Mouse (Mus musculus) brown adipose tissue, adult 24 weeks (tissue): ENCODE measurements around the gene Nup205. TPM values are rescaled to one million over a fixed set of nuclear protein-coding genes. Genes with fewer than 3 reads are reported as not detected.

Experiments used
- H3K27ac ChIP-seq: fragments of 200-500 bp; replicated peaks from 2 replicates; pipeline ENCODE4 v1.5.1; 2012; ENCODE audit warnings: low read depth, mild to moderate bottlenecking, low read length
- H3K4me1 ChIP-seq: fragments of 200-500 bp; 2 replicates; pipeline ENCODE4 v1.6.1; 2012; ENCODE audit warnings: low read length, mixed read lengths; ENCODE audit not compliant: control insufficient read depth, insufficient read depth, insufficient read length
- H3K4me3 ChIP-seq: fragments of 200-500 bp; 2 replicates; pipeline ENCODE4 v1.5.1; 2012; ENCODE audit warnings: low read depth, mild to moderate bottlenecking, low read length, moderate library complexity; ENCODE audit not compliant: insufficient read depth
- polyA plus RNA-seq: library from polyadenylated mRNA; stranded (reverse); fragments of >200 nt; gene quantifications from 2 replicates; pipeline ENCODE4 v1.2.4, GENCODE M21; 2012; ENCODE audit not compliant: missing spikeins, insufficient read depth, insufficient read length

Nup205 gene
- polyA plus RNA-seq, 1 experiment = 13.7 TPM

- no peak overlapping the region for H3K4me3 ChIP-seq
- H3K4me1 ChIP-seq = peaks cover 21% of the 10 kb centered on the region
- H3K27ac ChIP-seq = no peak overlapping the region
Measured at GRCm38 (mm10) chr6:35257626-35258190, 80.5 kb downstream of the Nup205 start.

DNA sequence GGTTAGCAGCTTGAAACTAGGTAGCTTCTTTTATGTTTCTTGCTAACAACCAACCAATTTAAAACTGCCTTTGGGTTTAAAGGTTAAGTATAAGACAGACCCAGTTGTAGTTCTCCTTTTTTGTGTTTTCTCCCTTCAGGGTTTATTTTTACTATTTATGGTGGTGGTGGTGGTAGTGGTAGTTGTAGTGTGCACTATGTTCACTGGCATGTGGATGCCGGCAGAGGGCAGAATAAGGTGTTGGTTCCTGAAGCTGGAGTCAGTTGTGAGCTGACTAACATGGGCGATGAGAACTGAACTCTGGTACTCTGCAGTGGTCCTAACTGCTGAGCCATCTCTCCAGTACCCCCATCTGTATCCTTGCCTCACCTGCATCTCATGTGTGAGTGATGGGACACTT, 81.7 kb downstream of the Nup205 start:
- Histone ChIP-seq H3K4me3 (no peak overlapping the region), H3K4me1 (peaks cover 17% of the 10 kb centered on the region), H3K27ac (no peak overlapping the region)

DNA sequence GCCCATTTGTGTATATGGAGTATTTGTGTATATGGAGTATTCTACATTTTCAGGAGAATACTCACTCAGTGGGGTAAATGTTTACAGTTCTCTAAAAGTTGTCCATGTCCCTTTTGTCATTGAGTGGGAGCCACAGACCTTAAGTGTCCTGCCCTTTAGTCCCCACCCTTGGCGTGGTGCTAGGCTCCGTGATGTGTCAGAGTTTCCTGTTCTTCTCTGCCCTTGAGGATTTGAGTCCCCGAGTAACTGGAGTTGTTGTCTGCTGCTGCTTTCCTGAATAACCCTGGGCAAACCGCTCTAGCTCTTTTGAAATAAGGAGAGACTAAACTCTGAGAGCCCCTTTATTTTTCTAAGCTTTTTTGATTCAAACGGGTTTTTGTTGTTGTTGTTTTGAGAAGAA, 82.3 kb downstream of the Nup205 start:
- no peak overlapping the region for H3K4me3 ChIP-seq
- H3K27ac ChIP-seq = 0 out of 2 replicates have a peak overlapping the region, but pooled peaks have one; percentile 20
- peaks cover 15% of the 10 kb centered on the region for H3K4me1 ChIP-seq

GRCm38 (mm10) chr6:35260531-35260930, 83.3 kb downstream of the Nup205 start:
- no peak overlapping the region for H3K27ac ChIP-seq
- H3K4me3 ChIP-seq = no peak overlapping the region
- H3K4me1 ChIP-seq = peaks cover 7% of the 10 kb centered on the region; the same call in 1 of the 2 replicates

DNA sequence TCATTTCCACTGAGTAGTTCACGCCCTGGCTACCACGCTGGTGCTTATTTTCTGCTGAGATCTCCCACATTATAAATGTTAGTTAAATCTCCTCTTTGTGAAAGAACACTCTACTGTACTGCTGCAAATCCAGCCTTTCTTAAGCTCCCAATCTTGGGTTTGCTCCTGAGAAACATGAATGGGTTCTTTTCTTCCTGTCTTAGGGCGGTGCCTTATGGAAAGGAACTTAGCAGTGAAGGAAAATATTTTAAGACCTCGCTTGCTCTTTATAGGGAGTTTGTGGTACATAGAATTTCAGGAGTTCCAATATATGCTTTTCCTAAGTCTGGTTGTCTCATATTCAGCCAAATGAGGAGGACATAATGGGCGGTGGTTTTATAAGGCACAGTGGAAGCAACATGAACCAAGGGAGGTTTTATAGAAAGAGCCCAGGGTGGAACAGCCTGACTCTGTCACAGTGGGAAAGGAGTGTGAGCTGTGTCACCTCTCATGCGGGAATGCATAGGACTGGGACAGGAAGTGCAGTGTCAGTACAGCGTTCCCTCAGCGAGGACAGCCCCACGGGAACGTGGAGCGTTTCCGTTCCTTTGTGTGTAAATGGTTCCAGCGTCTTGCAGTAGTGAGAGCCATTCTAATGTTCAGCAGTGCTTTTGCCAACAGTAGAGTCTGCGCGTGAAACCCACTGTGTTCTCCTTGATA, 88.5 kb downstream of the Nup205 start:
- no peak overlapping the region for H3K4me3 ChIP-seq
- no peak overlapping the region for H3K27ac ChIP-seq
- H3K4me1 ChIP-seq = peaks cover 3% of the 10 kb centered on the region; the same call in 1 of the 2 replicates

- no peak overlapping the region for H3K27ac ChIP-seq
- peaks cover 3% of the 10 kb centered on the region; the same call in 1 of the 2 replicates for H3K4me1 ChIP-seq
- H3K4me3 ChIP-seq = no peak overlapping the region
Measured at GRCm38 (mm10) chr6:35268711-35269110, 91.5 kb downstream of the Nup205 start.

DNA sequence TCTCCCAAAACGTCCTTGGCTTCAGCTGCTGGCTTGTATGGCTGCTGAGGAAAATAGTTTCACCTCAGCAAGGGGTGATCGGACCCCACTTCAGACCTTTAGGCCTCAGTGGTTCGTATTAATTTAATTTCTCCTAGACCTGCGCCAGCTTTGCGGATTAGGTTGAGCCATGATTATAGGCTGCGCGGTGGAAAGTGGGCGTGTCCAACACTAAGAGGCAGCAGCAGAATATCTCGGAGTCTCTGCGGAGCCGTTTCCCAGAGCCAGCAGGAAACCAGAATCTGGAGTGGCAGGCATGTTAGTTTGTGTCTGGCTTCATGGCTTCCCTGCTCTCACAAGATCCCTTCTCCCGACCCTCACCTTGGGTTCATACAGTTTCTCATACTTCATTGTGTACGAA, 92.4 kb downstream of the Nup205 start:
- Histone ChIP-seq H3K4me1 (peaks cover 3% of the 10 kb centered on the region; the same call in 1 of the 2 replicates), H3K4me3 (no peak overlapping the region)

GRCm38 (mm10) chr6:35271094-35271855, 94.1 kb downstream of the Nup205 start:
- H3K27ac ChIP-seq = no peak overlapping the region
- H3K4me3 ChIP-seq = no peak overlapping the region
- H3K4me1 ChIP-seq = peaks cover under 1% of the 10 kb centered on the region; the same call in 1 of the 2 replicates

More for the DNA sequence above, 92.4 kb downstream of the Nup205 start:
- no peak overlapping the region for H3K27ac ChIP-seq

DNA sequence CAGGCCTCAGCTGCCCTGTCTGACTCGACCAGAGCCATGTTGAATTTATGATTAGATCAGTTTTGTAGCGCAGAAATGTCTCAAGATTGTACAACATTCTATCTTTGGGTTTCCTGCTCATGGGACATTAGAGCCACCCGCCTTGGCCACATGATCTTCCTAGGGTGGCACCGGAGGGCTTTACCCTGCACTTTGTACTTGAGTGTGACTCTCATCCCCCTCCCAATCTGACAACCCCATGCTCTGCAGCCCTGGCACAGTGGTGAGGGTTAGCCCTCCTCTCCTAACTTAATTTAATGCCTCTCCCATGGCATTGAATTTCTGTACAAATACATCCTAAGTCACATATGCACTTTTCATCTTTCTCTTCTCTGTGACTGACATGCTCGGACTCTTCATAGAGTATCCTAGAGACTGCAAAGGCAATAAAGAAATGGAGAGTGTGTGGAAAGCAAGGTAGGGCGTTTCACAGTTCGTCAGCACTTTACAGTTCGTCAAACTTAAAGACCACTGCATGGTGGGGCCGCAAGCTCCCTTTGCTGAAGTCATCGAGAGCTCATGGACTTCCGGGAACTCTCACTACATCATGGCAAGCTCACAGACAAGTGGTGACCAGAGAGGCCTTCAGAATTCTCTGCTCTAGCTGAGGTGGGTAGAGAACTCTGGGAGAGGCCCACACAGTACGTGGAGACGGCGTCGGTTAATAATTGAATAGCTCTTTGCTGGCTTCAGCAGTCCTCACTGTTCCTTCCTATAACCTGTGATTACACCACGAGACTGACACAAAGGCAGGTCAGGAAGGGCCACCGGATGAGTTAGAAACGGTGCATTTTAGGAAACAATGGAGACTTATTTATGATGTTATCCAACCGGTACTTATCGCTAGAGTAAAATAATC, 94.9 kb downstream of the Nup205 start:
- H3K27ac ChIP-seq = no peak overlapping the region
- no peaks in the 10 kb centered on the region for H3K4me1 ChIP-seq
- no peak overlapping the region for H3K4me3 ChIP-seq

DNA sequence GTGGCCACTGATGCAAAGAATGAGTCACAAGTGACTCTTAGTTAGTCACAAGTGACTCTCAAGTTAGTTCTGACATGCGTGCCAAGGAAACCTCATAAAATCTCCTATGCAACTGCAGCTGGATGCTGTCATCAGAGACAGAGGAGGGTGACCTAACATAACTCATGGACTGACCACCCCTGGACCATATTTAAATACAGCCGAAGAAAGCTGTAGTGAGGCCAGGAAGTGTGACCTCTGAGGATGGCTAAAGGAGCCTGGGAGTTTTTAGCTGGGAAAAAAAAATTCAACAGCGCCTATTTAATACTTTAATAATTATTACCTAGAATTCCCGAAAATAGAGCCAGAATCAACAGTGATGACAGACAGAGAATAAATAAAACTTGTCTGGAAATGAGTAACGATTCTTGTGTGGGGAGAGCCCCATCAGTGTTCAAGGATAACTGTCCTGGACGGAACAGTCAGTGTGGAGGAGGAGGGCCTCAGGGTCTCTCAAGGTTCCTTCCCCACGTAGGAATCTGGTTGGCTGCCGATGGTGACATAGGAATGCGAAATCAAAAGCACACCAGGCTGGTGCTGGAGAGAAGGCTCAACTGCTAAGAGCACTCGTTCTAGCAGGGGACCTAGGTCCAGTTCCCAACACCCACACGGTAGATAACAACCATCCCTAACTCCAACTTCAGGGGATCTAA, 96.3 kb downstream of the Nup205 start:
- no peak overlapping the region for H3K4me3 ChIP-seq
- no peak overlapping the region for H3K27ac ChIP-seq

DNA sequence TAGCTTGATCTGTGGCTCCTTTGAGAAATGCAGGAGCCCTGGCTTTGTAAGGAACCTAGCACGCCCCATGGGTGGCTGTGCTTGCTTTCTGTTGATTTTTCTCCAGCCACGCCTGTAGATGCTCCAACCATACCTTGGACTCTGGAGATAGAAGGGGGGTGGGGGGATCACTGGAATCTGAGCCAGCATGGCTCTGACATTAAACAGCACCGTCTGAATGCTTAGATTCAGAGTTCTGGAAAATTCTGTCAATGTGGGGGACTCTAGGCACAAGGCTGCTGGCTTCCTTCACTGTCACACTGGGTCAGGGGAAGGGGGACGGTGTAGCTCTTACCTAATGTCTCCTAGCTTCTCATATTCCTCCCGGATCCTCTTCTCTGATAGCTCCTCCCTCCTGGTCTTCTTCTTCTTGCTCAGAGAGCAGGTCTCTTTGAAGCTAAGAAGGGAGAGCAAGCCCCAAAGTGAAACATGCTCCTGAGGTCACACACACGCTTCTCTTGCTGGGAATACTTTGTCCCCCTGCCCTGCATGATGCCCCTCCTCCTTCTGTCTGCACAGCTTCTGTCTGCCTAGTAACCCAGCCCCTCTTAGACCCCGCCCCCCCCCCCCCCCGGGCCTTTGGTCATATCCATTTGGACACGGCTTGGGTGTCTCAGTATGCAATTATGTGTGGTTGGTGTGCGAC, 100.8 kb downstream of the Nup205 start:
- Histone ChIP-seq H3K27ac (no peak overlapping the region), H3K4me1 (no peaks in the 10 kb centered on the region), H3K4me3 (no peak overlapping the region)

More for the DNA sequence above, 96.3 kb downstream of the Nup205 start:
- H3K4me1 ChIP-seq = no peaks in the 10 kb centered on the region

GRCm38 (mm10) chr6:35279306-35279705, 102.1 kb downstream of the Nup205 start:
- no peak overlapping the region for H3K27ac ChIP-seq
- no peaks in the 10 kb centered on the region for H3K4me1 ChIP-seq
- H3K4me3 ChIP-seq = no peak overlapping the region

DNA sequence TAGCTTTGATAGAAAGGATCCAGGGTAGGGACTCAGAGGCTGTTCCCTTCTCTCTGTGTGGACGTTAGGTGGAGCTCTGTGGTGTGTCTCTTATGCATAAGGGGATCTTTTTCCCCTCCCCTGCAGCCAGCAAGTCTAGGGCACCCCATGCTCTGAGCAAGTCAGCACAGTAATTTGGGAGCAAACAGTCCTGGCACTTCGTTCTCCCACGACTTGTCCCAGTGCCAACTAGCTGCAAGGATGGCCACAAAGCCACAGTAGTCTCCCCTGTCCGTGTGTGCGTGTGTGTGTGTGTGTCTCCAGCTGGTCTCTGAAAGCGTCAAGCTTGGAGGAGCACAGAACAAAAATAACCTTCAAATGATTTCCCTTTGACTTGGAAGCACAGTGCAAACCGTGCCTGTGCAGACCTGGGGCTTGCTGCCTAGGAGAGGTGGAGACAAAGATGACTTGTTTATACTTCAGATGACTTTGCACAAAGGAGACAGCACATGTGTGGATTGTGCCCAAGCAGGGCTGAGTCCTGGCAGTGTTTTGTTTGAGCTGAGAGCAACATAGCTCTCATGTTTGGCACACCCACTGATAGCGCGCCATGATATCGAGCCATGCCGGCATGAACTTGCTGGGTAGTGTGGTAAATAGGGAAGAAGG, 111.0 kb downstream of the Nup205 start:
- H3K27ac ChIP-seq = no peak overlapping the region
- no peaks in the 10 kb centered on the region; the same call in 1 of the 2 replicates for H3K4me1 ChIP-seq

More for the DNA sequence above, 111.0 kb downstream of the Nup205 start:
- no peak overlapping the region for H3K4me3 ChIP-seq
